Mouse (Mus musculus): ENCODE measurements around the gene Rcc2. TPM values are rescaled to one million over a fixed set of nuclear protein-coding genes. Genes with fewer than 3 reads are reported as not detected.

Rcc2 gene
- polyA plus RNA-seq, 1 experiment from 2014 or later = 35.6 TPM

GRCm38 (mm10) chr4:140771091-140771490, 70.8 kb downstream of the Rcc2 start:
- no peaks in the 10 kb centered on the region for H3K9me3 ChIP-seq (replicated peaks; ENCODE audit: low read length)
- H3K9ac ChIP-seq (ENCODE audit: low read depth, low read length) = no peak overlapping the region
- 25% methylated on average over 4 of the region's 4 CpGs for WGBS
- H3K4me3 ChIP-seq (replicated peaks; ENCODE audit: low read depth, low read length) = no peak overlapping the region
- H3K4me2 ChIP-seq (ENCODE audit: low read length) = no peak overlapping the region
- H3K36me3 ChIP-seq (ENCODE audit: insufficient read depth, low read length) = no peaks in the 10 kb centered on the region
- no peaks in the 10 kb centered on the region for H3K27me3 ChIP-seq (ENCODE audit: insufficient read depth, low read length)
- H3K4me1 ChIP-seq (replicated peaks; ENCODE audit: insufficient read depth, low read length) = no peaks in the 10 kb centered on the region
- ATAC-seq (replicated peaks; ENCODE audit: low FRiP score, low read depth) (no peak; the same call in 1 of the 2 replicates), DNase-seq (ENCODE audit: low spot score) (no peak)
- no peak overlapping the region for H3K27ac ChIP-seq
- no peak for TF ChIP-seq CTCF (IDR thresholded peaks at IDR 0.05; ENCODE audit: low read depth)

Small RNAs within 50 kb of the gene (microRNA-seq; reads per million reads assigned to microRNA genes)
- not detected for gene Gm23045
- gene Gm25951 = not detected

Other genes starting within 250 kb of the Rcc2 start
- 21.2 and 22.2 TPM in 2 replicates for gene Arhgef10l, start 34.5 kb upstream of the Rcc2 start, polyA plus RNA-seq (2015; fragmentation: Nextera tagmentation; extraction: Ambion mirVana)
- gene Padi6, start 42.1 kb downstream of the Rcc2 start, polyA plus RNA-seq (2015; fragmentation: Nextera tagmentation; extraction: Ambion mirVana) = 0.07 TPM in 1 of 2 replicates, not detected in the other
- gene Padi4, start 73.7 kb downstream of the Rcc2 start, polyA plus RNA-seq (2015; fragmentation: Nextera tagmentation; extraction: Ambion mirVana) = 0.74 and 1.1 TPM in 2 replicates
- 0.08 and 0.10 TPM in 2 replicates for gene Padi3, start 110.1 kb downstream of the Rcc2 start, polyA plus RNA-seq (2015; fragmentation: Nextera tagmentation; extraction: Ambion mirVana)
- 0.23 and 0.28 TPM in 2 replicates for gene Padi1, start 145.2 kb downstream of the Rcc2 start, polyA plus RNA-seq (2015; fragmentation: Nextera tagmentation; extraction: Ambion mirVana)
- gene Padi2, start 205.8 kb downstream of the Rcc2 start, polyA plus RNA-seq (2015; fragmentation: Nextera tagmentation; extraction: Ambion mirVana) = 21.1 and 21.8 TPM in 2 replicates

All from kidney, postnatal 0 days (tissue).